Mouse (Mus musculus) heart, adult 2 months (tissue): ENCODE results near the gene Cbr4.

Experiments used
- CTCF ChIP-seq: fragments of 200-600 bp; IDR thresholded peaks from 2 replicates; pipeline ENCODE4 v1.8.1; 2022; ENCODE audit warnings: antibody characterized with exemption, mild to moderate bottlenecking, moderate library complexity
- EP300 ChIP-seq: fragments of 200-500 bp; IDR thresholded peaks from 2 replicates; pipeline ENCODE4 v1.6.1; 2011; ENCODE audit warnings: low read depth, low read length, control low read depth; ENCODE audit not compliant: insufficient read depth

GRCm38 (mm10) chr8:61486923-61487529 is 508 bp upstream of the Cbr4 start:
- no peak for TF ChIP-seq EP300
- TF ChIP-seq CTCF: no peak
